Mouse (Mus musculus) hindbrain, embryonic 14.5 days (tissue): ENCODE data around the gene BC030867. TPM values are rescaled to one million over a fixed set of nuclear protein-coding genes. Genes with fewer than 3 reads are reported as not detected.
"Not testable (repeated sequence)": the region's sequence is repeated elsewhere in the genome, so short reads cannot be mapped to it uniquely, and the experiment has no call there.

Experiments used
- ATAC-seq: fragments of 200-750 bp; cut with Nextera tagmentation; 2 replicates; pipeline ENCODE4 v1.8.0; 2017; ENCODE audit warnings: moderate number of reproducible peaks, mild to moderate bottlenecking, moderate TSS enrichment, moderate library complexity; ENCODE audit not compliant: low FRiP score
- DNase-seq: peaks from one replicate; pipeline ENCODE4 v3.0.0-alpha.2; 2015; ENCODE audit warnings: low spot score
- H3K27ac ChIP-seq: fragments of 300-500 bp; sonication (generic); 2 replicates; pipeline ENCODE4 v1.5.1; 2014; ENCODE audit warnings: mild to moderate bottlenecking, moderate library complexity
- H3K27me3 ChIP-seq: fragments of 300-500 bp; sonication (generic); 2 replicates; pipeline ENCODE4 v1.6.1; 2014; ENCODE audit warnings: mild to moderate bottlenecking, low read length, mixed read lengths; ENCODE audit not compliant: control insufficient read depth, insufficient read depth
- H3K36me3 ChIP-seq: fragments of 300-500 bp; sonication (generic); replicated peaks from 2 replicates; pipeline ENCODE4 v1.6.1; 2014; ENCODE audit not compliant: control insufficient read depth, insufficient read depth
- H3K4me1 ChIP-seq: fragments of 300-500 bp; sonication (generic); replicated peaks from 2 replicates; pipeline ENCODE4 v1.6.1; 2014; ENCODE audit warnings: antibody characterized with exemption, low read length, mixed read lengths; ENCODE audit not compliant: control insufficient read depth, insufficient read depth
- H3K4me2 ChIP-seq: fragments of 300-500 bp; sonication (generic); replicated peaks from 2 replicates; pipeline ENCODE4 v1.6.1; 2014; ENCODE audit warnings: mild to moderate bottlenecking, moderate library complexity
- H3K4me3 ChIP-seq: fragments of 300-500 bp; sonication (generic); replicated peaks from 2 replicates; pipeline ENCODE4 v1.5.1; 2014; ENCODE audit warnings: mild to moderate bottlenecking, low read length
- H3K9ac ChIP-seq: fragments of 300-500 bp; sonication (generic); 2 replicates; pipeline ENCODE4 v1.6.1; 2014
- H3K9me3 ChIP-seq: fragments of 300-500 bp; sonication (generic); 2 replicates; pipeline ENCODE4 v1.6.1; 2016; ENCODE audit warnings: low read length; ENCODE audit not compliant: control insufficient read depth
- WGBS: fragments of 180-500 bp; shearing (Covaris S2); extraction: QIAGEN DNeasy Blood & Tissue Kit; methylation state at CpG from one replicate; pipeline ENCODE4 v1.1.7; 2014; 5-methylcytosine and 5-hydroxymethylcytosine counted together
- polyA plus RNA-seq: library from polyadenylated mRNA; unstranded; fragments of >200 nt; fragmentation: Nextera tagmentation; extraction: Ambion mirVana; gene quantifications from 2 replicates; pipeline ENCODE4 v1.2.1, GENCODE M21; 2014

BC030867 gene
- polyA plus RNA-seq, 1 experiment from 2014 or later: 1.8 TPM

- DNase-seq: no peak
- no peaks in the 10 kb centered on the region for H3K27me3 ChIP-seq
- 94% methylated on average over 7 of the region's 7 CpGs for WGBS
- ATAC-seq: no peak
- no peak overlapping the region for H3K9ac ChIP-seq
- H3K9me3 ChIP-seq: no peaks in the 10 kb centered on the region
- H3K27ac ChIP-seq: no peak overlapping the region
- H3K36me3 ChIP-seq: no peaks in the 10 kb centered on the region
- no peak overlapping the region for H3K4me3 ChIP-seq
- no peaks in the 10 kb centered on the region for H3K4me1 ChIP-seq
- H3K4me2 ChIP-seq: no peak overlapping the region
These were observed 14.5 kb downstream of the BC030867 start for GRCm38 (mm10) chr11:102263211-102263610.

GRCm38 (mm10) chr11:102265816-102266215 is 17.1 kb downstream of the BC030867 start:
- Histone ChIP-seq H3K4me3 (no peak overlapping the region), H3K36me3 (no peaks in the 10 kb centered on the region), H3K4me1 (no peaks in the 10 kb centered on the region), H3K9ac (no peak overlapping the region), H3K27me3 (no peaks in the 10 kb centered on the region), H3K4me2 (no peak overlapping the region), H3K27ac (no peak overlapping the region), H3K9me3 (no peaks in the 10 kb centered on the region)
- no peak for DNase-seq
- 66% methylated on average over 14 of the region's 14 CpGs for whole genome bisulfite sequencing
- ATAC-seq: no peak

GRCm38 (mm10) chr11:102266631-102267355 is 18.1 kb downstream of the BC030867 start:
- DNase-seq (no peak), ATAC-seq (no peak)
- no peaks in the 10 kb centered on the region for H3K27me3 ChIP-seq
- no peak overlapping the region for H3K4me2 ChIP-seq
- no peak overlapping the region for H3K4me3 ChIP-seq
- WGBS: 87% methylated on average over 8 of the region's 8 CpGs
- no peak overlapping the region for H3K27ac ChIP-seq
- no peaks in the 10 kb centered on the region for H3K9me3 ChIP-seq
- no peak overlapping the region for H3K9ac ChIP-seq
- no peaks in the 10 kb centered on the region for H3K36me3 ChIP-seq
- H3K4me1 ChIP-seq: no peaks in the 10 kb centered on the region

DNA sequence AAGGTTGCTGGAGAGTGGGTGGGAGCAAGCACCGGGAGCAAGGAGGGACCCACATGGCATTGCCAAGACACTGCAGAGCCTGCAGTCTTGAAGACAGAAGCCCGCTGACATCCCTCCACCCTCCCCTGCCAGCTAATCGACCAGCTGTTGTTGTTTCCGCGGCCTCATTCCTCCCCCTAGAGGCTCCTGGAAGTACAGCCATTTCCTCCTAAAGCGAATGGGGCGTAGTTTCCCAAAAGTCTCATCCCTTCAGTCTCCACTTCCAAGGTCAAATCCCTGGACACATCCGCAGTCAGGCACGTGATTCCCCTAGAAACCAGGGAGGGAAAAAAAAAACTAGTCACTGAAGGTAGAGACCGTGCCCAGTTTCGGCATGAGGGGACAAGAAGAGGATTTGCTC is 18.8 kb downstream of the BC030867 start:
- ATAC-seq (peak; percentile 66; the same call in 1 of the 2 replicates), DNase-seq (peak; percentile 79)
- Histone ChIP-seq H3K9ac (no peak overlapping the region), H3K27ac (no peak overlapping the region), H3K9me3 (no peaks in the 10 kb centered on the region), H3K27me3 (no peaks in the 10 kb centered on the region), H3K4me3 (no peak overlapping the region), H3K4me1 (no peaks in the 10 kb centered on the region), H3K36me3 (no peaks in the 10 kb centered on the region), H3K4me2 (no peak overlapping the region)
- WGBS: 9% methylated on average over 11 of the region's 11 CpGs

DNA sequence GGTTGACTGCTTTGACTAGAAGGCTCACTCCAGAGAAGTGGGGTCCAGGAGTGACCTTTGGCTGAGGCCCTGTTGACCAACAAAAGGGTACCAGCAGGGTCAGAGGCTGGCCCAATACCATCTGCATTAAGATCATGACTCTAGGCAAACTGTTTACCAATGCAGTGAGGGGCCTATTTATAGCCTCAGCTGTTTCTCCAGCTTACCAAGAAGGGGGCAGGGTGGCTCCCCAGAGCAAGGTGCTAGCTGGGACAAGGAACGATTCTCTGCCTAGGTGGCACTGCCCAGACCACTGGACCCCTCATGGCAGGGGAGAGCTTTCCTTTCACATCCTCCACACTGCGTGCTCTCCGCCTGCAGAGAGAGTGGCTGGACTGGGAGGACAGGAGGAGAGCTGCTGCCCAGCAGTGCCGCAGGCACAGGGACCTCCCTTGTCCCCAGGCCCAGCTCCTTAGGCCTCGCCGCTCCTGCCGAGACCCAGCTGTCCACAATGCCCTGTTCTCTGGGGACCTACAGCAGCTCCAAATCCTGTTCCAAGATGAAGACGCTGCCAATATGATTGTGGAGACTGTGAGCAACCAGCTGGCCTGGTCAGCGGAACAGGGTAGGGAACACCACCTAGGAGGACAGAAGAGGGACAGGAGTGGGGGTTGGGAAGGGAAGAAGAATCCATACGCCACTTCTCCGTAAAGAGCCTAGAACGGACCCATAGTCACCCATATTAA is 20.0 kb downstream of the BC030867 start, which contains the start of gene Asb16:
Gene Asb16 (plus strand): TSS at position 224 of the 725 bp plus-strand sequence.
- Histone ChIP-seq H3K4me1 (no peaks in the 10 kb centered on the region), H3K9ac (no peak within 1 kb of the TSS), H3K4me2 (no peak within 1 kb of the TSS), H3K27ac (no peak within 1 kb of the TSS), H3K9me3 (no peaks in the 10 kb centered on the region), H3K36me3 (no peaks in the 10 kb centered on the region), H3K4me3 (no peak within 1 kb of the TSS), H3K27me3 (no peaks in the 10 kb centered on the region)
- ATAC-seq: no peak
- DNase-seq: no peak
- WGBS: 84% methylated on average over 12 of the region's 12 CpGs

DNA sequence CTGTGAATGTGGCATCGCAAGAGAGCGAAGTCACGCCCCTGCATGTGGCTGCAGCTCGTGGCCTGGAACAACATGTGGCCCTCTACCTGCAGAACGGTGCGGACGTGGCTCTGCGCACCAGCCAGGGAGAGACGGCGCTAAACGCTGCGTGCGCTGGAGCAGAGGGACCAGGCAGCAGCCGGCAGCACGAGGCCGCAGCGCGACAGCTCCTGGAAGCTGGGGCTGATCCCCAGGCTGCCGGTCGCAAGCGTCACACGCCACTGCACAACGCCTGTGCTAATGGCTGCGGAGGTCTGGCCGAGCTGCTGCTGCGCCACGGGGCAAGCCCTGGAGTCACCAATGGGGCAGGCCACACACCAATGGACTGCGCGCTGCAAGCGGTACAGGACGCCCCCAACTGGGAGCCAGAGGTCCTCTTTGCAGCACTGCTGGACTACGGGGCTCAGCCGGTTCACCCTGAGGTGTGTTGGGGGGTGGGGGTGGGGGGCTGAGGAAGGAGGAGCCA is 27.8 kb downstream of the BC030867 start:
- Histone ChIP-seq H3K9me3 (no peaks in the 10 kb centered on the region), H3K9ac (peak overlapping the region; percentile 67), H3K27me3 (peaks cover 9% of the 10 kb centered on the region), H3K4me1 (peaks cover 9% of the 10 kb centered on the region), H3K27ac (peak overlapping the region; percentile 32; the same call in 1 of the 2 replicates), H3K4me3 (peak overlapping the region; percentile 34), H3K36me3 (no peaks in the 10 kb centered on the region), H3K4me2 (peak overlapping the region; percentile 86)
- DNase-seq (peak; percentile 47), ATAC-seq (peak; percentile 68; the same call in 1 of the 2 replicates)
- WGBS: under 1% methylated on average over 33 of the region's 33 CpGs

- Histone ChIP-seq H3K9ac (no peak overlapping the region), H3K36me3 (no peaks in the 10 kb centered on the region), H3K9me3 (no peaks in the 10 kb centered on the region), H3K27me3 (peaks cover 9% of the 10 kb centered on the region), H3K27ac (no peak overlapping the region), H3K4me2 (no peak overlapping the region), H3K4me1 (peaks cover 9% of the 10 kb centered on the region), H3K4me3 (no peak overlapping the region)
- WGBS: 30% methylated on average over 11 of the region's 12 CpGs
- DNase-seq: no peak
- ATAC-seq: no peak
These were observed 29.1 kb downstream of the BC030867 start for GRCm38 (mm10) chr11:102277754-102278153.

DNA sequence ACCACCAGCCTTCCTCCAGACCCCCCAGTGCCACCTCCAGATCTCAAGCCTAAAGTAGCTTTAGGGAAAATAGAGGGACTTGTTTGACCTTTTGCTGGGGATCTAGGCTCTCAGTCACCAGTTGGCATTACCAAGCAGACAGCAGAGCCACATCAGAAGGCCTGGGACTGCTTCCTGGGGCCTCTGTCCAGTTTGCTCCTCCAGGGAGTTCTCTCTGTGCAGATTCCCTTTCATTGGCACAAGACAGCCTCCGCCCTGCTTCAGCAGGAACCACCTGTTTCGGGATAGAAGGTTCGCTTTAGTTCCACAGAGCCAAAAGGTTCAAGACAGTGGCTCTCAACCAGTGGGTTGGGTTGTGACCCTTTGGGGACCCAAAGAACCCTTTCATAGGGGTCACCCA is 30.9 kb downstream of the BC030867 start:
- DNase-seq (no peak), ATAC-seq (no peak)
- WGBS: 90% methylated on average over 3 of the region's 3 CpGs
- no peak overlapping the region for H3K27ac ChIP-seq
- H3K9ac ChIP-seq: no peak overlapping the region
- no peak overlapping the region for H3K4me2 ChIP-seq
- H3K36me3 ChIP-seq: no peaks in the 10 kb centered on the region
- H3K4me3 ChIP-seq: no peak overlapping the region
- H3K4me1 ChIP-seq: peaks cover 9% of the 10 kb centered on the region
- H3K27me3 ChIP-seq: peaks cover 9% of the 10 kb centered on the region
- H3K9me3 ChIP-seq: no peaks in the 10 kb centered on the region

- H3K4me3 ChIP-seq, H3K4me2 ChIP-seq, H3K4me1 ChIP-seq, H3K27ac ChIP-seq, H3K27me3 ChIP-seq, H3K36me3 ChIP-seq, H3K9me3 ChIP-seq, H3K9ac ChIP-seq, ATAC-seq, DNase-seq: not testable (repeated sequence)
- WGBS: 69% methylated on average over 6 of the region's 6 CpGs
These were observed 31.6 kb downstream of the BC030867 start for GRCm38 (mm10) chr11:102280267-102280666.
